Mouse (Mus musculus) frontal cortex, postnatal 25 days (tissue): Measurements from ENCODE around the gene Pgbd1.
"Not testable (repeated sequence)": the region's sequence is repeated elsewhere in the genome, so short reads cannot be mapped to it uniquely, and the experiment has no call there.

Source experiments
- DNase-seq, 2 experiments: peaks; one replicate each; pipeline ENCODE4 v3.0.0; 2022; ENCODE audit warnings: low spot score in 2 of 2

Pgbd1 gene

DNA sequence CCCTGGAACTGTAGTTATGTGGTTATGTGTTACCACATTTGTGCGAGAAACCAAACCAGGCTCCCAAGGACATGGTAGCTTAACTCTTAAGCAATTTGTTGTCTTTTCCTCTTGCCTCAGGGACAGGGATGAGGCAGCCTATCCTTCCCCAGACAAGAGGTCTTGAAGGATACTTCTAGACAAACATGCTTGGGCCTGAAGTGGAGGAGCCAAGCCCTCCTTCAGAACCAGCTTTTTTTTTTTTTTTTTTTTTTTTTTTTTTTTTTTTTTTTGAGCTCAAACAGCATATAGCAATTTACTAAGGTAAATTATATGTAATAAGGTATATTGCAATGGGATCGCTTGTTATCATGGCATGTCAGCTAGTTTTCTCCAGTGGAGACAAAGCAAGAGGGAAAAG is 25.1 kb downstream of the Pgbd1 start:
- no peak for DNase-seq

DNA sequence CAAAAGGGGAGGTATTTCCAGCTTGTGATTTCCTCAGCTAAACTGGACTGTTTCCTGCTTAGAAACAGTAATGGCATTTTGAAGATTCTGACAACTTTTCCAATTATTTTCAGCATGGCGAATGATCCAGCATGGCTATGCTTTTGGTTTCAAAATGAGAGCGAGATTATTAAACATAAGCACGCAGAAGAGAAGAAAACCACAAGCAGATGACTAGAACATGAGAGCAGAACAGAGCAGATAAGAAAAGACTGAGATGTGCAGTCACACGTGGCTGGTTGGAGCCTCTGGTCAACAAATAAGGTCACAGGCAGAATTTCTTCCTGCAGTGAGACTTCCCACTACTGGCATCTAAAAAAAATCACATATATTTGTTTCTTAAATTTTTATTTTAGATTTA is 25.6 kb downstream of the Pgbd1 start:
- no peak for DNase-seq

DNA sequence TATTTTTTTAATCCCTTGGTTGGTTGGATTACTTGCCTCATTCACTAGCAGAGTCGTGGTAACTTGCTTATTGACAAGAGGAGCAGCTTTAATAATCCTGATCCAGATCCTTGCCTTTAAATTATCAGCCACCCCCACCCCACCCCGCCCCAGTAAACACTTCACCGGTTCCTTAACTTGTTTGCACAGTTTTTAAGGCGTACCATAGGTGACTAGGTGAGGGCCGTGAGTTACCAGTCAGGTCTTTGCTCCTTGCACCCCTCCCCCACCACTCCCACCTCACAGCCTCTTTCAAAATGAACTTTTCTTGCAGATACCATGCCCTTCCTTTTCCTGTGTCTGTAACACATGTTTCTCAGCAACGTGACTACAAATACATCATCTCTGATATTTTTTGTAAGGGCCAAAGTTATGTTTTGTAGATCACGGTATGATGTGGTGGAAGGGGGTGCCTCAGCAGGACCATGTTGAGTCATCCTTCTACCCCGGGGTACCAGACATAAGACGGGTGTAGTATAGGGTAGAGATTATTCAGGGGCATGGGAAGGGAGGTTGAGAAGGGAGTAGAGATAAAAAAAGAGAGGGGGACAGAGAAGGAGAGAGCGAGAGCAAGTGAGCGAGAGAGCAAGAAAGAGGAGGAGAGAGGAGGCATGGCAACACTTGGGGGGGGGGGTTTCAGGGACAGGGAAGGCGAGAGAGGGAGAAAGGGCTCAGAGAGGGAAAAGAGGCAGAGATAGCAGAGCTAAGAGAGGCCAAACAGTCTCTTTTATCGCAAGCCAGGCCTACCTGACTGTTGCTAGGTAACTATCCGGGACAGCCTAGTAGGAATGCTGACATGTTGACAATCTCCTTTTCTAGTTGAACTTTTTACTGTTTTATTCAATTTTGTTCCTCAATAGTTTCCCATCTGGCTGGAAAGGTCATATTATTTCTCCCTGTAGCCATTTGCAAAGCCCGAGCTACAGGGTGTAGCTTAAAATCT is 26.3 kb downstream of the Pgbd1 start:
- DNase-seq: no peak

DNA sequence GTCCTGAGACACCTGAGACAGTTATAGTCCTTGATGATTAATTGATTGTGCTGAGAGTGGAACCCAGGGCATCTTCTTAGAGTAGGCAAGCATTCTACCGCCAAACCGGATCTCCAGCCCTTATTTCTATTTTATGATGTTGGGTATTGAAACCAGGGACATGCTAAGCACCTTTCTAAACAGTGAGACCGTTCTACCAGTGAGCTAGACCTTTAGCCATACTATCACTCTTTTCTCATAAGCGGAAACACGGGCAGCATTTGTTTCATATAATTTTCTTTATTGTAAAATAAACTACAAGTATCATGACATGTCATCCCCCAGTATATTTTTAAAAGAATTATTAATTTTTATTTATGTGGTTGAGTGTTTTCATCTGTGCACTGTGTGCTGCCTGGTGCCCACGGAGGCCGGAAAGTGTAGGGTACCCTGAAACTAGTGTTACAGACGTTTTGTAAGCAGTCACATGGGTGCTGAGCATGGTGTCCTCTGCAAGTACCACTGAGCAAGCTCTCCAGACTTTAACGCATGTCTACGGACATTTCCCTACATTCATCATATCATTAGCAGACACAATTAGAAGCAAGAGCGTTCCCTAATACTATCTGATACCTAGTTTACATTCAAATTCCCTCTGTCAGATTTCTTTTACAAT is 31.9 kb downstream of the Pgbd1 start:
- no peak for DNase-seq

DNA sequence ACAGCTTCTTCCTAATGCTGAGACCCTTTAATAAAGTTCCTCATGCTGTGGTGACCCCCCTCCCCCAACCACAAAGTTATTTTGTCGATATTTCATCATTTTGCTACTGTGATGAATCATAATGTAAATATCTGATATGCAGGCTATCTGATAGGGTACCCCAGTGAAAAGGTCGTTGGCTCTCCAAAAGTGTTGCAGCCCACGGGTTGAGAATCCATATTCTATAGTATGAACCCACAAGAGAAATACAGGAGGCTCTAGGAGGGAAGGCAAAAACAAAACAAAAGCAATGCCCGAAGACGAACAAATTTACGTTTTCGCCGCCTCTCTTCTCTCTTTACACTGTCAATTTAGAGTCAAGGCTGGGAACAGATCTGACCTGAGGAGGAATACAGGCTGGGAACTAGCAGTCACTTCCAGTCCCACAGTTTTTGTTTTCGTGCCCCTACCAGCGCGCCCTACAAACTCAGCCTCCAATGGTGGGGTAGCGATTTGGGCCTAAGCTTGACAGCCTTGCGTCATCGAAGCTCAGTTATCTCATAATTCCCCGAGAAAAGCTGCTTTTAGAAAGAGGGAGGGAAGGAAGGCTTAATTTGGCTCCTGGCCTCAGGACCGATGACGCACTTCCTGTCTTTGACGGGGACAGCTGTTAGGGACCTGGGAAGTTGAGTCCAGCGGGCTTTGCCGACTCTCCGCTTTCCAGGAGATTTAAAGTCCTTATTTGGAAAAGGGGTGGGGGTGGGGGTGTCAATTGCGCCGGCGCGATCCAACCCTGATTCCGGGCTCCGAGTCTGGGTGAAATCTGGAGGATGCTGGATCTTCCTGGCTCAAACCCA is 32.7 kb downstream of the Pgbd1 start:
- DNase-seq: peak; percentile 53 to 73

DNA sequence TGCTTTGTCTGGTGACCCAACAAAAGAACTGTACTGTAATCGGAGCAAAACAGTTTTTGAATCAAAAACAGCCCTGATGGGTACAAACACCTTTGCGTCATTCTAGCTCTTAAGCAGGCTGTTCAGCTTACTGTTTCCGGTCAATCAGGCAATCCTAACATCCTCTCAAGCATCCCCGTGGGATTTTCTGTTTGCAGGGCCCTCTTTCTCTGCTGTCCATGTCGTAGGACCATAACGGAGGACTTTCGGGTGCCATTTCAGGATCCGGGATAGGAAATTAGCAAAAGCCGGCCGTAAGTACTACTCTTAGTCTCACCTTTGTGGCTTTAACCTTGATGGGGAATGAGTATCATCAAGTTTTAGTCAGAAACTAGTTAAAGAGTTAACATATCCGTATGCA is 33.5 kb downstream of the Pgbd1 start:
- no peak for DNase-seq

DNA sequence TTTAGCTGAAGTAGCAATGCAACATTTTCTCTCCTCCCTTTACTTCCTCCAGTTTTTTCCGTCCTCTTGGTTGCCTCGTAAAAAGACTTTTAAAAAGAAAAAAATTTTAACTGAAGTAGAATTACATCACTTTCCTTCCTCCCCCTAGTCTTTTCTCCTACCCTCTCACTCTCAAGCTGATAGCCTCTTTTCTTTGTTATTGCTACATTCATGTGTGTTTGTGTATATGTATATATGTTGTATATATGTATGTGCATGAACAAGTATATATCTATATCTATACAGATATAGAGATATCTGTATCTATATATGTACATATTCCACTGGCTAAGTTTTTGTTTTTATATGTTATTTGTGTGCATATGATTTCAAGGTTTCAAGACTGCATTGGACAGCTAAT is 38.0 kb downstream of the Pgbd1 start:
- no peak for DNase-seq

DNA sequence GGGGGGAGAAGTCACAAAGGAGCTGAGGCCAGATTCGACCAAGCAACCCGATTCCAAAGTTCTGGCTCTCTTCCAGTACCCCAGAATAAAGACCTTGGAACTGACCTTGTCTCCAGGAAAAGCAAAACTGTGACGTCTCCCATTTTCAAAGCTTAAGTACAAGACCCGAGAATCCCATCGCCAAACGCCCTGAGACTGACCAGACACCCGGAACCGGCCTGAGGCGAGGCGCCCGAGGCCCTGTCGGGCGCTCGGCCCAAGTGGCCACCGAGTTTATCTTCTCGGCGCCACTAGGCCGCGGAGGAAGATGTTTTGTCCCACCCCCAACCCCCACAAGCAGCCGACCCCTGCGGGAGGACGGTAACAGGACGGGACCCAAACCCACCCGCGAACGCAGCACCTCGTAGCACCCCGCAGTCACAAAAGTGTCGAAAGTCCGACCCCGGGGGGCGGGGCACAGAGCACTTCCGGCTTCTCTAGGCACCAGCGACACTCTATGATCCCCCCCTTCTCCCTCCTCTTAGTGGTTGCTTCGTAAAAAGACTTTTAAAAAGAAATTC is 38.5 kb downstream of the Pgbd1 start, which contains the start of gene Zkscan3:
Gene Zkscan3 (minus strand): TSS at position 469 of the 560 bp plus-strand sequence.
- DNase-seq: peak; percentile 65 to 72

DNA sequence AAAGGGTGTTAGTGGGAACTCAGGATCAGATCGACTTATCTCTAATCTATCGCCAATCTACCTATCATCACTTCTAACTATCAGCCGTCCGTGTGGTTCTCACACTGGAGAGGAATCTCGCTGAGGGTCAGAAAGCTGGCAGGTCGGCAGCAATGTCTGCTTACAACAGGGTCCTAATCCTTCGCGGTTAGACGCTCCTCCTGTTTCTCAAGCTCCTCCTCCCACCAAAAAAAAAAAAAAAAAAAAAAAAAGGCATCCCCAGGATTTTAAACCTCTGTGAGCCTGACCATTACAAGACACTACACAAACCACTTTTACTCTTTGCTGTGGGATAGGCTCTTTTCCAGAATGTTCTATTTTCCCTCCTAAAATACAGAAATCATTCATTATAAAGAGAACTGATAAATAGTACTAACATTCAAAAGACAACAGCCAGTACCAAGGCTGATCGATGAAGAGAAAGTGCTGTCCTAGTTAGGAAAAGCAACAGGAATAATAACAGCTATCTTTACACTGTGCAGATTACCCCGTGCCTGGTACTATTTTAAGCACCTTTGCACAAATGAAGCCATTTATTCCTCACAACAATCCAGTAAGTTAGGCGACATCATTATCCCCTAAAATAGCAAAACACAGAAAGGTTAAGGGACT is 39.1 kb downstream of the Pgbd1 start:
- no peak for DNase-seq

DNA sequence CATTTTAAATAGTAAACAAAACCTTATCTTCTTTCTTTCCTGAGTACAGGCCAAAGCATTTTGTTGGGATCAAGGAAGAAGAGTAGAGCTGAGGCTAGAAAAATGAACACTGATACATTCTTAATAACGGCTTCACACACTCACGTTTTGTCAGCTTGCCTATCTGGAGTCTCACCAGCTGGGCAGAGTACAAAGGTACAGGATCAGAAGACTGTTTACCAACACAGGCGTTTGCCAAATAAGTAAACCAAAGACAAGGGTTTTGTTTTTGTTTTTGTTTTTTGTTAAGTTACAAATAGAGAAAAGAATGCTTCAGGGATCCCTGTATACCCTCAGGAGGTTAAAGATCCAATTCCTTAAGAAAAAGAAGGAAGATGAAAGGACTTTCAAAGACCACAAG is 39.7 kb downstream of the Pgbd1 start:
- DNase-seq: no peak

DNA sequence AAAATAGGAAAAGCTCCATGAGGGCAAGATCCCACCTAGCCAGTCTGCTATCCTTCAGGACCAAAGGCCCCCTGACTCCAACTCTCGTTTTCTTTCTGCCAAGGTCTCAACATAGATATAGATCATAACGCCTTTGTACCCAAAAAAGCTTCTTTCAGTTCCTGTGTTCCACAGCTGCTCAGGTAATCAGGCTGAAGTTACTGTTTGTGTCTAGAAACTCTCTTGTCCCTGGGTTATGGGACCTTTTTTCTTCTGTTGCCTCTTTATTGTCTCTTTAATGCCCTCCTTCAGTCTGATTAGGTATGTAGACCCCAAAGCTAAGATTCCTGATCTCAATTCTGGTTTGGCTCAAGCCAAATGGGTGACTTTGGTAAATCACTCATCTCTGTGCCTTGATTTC is 43.4 kb downstream of the Pgbd1 start:
- no peak for DNase-seq

DNA sequence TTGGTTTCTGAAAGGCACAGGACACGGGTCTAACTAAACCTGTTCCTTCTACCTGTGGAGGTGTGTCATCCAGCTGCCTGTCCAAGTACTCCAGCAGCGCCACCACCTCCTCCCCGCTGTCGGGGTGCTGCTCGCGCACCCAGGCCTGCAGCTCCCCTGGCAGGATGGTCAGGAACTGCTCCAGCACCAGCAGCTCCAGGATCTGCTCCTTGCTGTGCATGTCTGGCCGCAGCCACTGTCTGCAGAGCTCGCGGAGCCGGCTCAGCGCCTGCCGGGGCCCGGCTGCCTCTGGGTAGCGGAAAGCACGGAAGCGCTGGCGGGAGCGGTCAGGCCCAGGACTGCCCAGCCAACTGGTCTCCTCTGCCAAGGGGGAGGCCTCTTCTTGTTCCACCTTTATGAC is 44.8 kb downstream of the Pgbd1 start:
- DNase-seq: not testable (repeated sequence)

DNA sequence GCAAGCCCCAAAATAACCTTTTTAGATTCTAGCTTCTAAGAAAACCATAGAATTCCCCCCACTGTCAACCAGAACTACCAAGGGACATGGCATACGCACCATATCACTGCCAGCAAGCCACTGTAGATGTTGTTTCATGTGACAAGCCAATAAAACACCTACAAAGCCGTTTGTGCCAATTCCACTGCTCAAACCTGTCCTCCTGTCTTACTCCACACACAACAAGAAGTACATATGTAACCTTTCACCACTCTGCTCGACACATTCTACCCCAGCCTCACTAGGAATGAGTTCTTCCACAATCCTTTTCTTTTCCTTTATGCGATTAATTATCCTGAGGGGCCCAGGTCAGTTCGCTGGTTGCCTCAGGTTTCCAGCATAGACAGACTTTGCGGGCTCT is 45.2 kb downstream of the Pgbd1 start:
- DNase-seq: no peak

DNA sequence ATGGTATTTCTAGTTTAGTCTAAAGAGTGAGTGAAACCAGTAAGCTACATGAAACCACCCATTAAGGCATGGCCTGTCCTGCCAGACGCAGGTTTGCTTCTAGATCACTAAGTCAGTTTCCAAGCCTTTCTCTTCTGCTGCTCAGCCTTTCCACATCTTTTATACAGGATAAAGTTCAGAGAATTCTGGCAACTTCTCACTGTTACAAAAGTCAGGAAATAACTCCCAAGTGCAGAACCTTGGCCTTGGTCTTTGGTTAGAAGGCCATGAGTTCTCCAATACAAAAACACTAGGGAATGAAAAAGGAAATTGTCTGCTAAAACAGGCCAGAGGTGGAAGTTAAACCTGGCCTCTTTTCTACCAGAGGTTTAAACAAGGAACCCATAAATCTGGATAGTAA is 45.6 kb downstream of the Pgbd1 start:
- no peak for DNase-seq

DNA sequence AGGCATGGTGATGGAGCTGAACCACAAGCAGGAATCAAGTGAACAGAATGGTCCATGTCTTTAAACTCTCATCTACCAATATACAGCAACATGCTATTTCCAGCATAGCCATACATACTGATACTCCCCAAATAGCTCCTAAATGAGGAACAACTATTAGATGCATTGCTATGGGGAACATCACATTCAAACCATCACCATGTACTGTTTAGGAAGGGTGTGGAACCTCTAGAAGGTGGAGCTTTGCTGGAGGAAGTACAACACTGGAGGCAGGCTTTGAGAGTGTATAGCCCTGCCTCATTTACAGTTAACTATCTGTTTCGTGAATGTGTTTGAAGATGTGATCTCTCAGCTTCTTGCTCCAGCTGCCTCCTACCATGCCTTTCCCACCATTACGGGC is 63.1 kb downstream of the Pgbd1 start:
- no peak for DNase-seq

DNA sequence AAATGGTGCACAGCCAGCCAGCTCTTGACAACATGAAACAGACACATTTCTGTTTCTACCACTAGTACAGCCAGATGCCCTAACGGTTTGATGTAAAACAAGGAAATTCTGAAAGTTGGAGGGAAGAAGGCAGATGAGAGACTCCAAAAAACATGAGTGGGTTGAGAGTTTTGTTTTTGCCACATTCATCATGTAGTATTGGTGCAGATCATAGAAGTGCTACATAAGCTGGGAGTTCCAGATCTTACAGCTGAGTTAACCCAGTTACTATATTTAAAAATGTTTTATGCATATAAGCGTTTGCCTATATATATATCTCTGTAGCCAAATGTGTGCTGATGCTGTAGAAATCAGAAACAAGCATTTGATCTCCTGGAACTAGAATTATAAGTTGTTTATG is 68.2 kb downstream of the Pgbd1 start:
- no peak for DNase-seq
